Mouse (Mus musculus): ENCODE data around the gene Cenpi. TPM values are rescaled to one million over a fixed set of nuclear protein-coding genes. Genes with fewer than 3 reads are reported as not detected.
A peak's percentile ranks its signal among the peaks of the same experiment; 100 is the strongest.

The Cenpi gene
- total RNA-seq, 2 experiments from 2014 or later, result 15.7 to 17.1 TPM

DNA sequence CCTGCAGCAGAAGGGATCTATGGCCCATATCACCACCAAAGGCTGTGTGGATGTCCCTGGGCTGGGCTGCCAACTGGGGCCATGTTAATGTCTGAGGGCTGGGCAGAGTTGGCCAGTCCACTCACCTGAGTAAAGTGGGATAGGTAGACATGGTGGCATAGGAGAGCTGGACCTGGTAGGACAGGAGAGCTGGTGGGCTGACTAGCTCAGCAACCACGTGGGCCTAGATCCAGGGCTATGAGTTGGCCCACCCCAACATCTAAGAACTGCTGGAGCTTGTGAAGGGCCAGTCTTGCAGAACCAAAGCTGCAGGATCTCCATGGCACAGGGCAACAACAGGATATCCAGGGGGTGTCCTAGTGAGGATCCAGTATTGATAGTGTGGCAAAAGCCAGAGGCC is 57.5 kb downstream of the Cenpi start:
- no peak for DNase-seq

DNA sequence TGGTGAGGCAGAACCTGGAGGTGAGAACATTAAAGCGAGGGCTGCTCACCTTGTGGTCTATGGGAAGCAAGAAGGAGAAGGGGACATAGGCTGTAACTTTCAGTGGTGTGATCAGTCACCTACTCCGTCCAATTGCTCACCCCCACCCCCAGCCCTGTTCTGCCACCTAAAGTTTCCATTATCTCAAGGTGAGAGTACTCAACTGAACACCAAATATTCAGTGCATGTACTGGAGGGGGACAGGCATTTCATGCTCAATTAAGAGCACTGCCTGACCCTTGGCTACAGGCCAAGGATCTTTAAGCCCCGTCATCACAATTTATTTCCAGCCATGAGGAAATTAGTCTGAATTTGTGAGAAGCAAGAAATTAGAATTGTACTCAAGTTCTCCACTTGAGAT is 58.7 kb downstream of the Cenpi start:
- DNase-seq, result no peak

DNA sequence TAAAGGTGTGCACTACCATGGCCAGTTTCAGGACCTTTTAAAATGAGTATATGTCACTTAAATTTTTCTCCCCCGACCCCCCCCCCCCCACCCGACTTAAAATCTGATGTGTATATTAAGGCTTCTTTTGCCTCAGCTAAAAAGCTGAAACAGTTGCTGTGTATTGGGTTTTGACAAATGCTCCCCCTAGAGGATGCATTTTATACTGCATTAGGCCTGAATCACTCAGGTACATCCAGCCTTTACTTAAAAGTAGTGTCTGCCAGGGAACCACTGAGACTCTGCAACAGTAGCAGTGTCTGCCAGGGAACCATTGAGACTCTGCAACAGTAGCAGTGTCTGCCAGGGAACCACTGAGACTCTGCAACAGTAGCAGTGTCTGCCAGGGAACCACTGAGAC is 63.4 kb downstream of the Cenpi start:
- DNase-seq, result no peak

DNA sequence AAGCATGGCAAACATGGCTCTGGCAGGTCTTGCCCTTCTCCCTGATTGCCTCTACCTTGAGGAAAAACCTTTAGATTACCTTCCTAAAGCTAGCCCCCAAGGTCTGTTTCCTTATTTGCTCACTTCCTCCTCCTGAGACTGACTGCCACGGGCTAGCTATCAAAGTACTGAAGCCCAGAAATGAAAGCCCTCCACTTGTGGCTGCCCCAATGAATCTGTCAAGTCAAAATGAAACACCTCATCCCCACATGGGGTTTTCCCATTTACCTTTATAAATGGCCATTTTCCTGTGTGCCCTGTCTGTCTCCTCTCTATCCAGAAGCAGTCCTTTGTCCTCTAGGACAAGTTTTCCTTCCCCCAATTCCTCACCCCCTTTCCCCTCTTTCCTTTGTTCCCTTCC is 66.3 kb downstream of the Cenpi start:
- no peak for DNase-seq

DNA sequence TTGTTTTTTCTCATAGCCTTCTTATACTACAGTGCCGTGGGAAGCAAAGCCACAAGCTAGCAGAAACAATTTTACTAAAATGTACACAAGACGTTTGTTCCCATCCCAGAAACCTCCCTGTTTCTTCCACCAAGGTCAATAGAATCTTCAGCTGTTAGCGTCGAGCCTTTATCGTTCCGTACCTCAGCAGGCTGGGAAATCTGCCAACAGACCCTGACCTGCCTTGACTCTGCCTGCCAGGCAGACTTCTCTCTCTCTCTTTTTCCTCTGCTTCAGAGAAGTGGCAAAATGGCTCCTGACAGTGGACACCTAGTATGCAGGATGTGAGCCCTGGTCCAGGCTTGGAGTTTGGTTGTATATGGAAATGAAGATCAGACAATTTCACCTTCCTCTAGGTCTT is 77.0 kb downstream of the Cenpi start:
- DNase-seq, result no peak

DNA sequence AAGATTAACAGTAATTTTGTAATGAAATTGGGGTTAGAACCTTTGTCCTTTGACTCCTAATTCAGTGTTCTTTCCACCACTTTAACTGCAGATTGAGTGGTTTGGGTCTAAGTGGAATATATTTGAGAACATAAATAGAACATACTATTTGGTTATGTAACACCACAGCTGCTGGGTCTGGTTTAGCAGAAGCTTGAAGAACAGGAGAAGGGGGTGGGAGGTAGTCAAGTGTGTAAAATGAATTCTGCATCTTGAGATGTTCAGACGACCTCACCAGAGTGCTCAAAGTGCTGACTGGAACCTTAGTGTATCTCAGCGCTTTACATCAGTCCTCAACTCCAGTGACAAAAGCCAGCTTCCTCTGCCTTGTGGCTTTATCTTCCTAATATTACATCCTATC is 91.1 kb downstream of the Cenpi start:
- DNase-seq, result no peak

DNA sequence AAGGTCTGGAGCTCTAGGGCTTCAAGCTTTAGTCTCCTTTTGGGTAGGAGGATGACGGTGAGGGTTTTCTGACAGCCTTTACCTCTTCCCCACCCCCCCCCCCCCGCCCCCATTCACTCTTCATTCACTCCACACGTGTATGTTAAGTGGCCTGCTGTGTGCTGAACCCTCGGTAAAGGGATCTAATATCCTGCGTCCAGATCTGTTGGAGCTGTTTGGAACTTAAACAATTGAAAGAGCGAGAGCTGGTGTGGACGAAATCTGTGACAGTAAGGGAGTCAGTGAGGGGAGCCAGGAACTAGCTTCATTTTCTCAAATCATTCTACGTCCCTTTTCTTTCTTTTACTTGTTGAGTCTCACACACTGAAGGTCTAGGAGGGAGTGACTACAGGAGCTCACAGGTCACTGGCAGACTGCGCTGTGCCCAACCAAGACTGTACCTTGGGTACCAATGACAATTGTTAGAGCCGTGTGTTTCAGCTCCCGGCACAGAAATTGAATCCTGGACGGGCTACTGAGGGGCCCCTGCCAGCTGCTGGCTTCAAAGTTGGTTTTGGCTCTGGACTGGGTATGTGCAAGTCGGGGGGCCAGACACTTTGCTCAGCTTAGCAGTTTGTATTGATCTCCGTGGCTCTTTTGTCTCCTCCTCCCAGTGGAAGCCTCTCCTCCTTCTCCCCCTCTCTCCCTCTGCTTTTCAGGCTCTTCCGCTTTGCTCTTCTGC is 96.1 kb downstream of the Cenpi start, which contains the start of gene Drp2:
TSS of gene Drp2 (plus strand) at position 689 of the 721 bp plus-strand sequence.
- no peak for DNase-seq

DNA sequence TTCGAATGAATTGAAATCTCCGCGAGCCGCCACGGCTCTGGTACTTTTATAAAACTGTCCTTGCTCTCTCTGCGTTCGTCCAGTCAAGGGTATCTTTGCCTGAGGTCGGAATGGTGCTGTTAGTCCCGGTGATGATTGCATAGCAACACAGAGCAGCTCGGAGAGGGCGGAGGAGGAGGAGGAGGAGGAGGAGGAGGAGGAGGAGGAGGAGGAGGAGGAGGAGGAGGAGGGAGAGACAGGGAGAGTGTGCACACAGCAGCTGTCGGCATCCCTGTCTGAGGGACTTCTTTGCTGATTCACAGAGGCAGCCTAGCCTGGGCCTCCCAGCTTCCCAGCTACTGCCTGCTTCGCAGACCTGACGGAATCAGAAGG is 96.7 kb downstream of the Cenpi start:
- peak; percentile 4 for DNase-seq

DNA sequence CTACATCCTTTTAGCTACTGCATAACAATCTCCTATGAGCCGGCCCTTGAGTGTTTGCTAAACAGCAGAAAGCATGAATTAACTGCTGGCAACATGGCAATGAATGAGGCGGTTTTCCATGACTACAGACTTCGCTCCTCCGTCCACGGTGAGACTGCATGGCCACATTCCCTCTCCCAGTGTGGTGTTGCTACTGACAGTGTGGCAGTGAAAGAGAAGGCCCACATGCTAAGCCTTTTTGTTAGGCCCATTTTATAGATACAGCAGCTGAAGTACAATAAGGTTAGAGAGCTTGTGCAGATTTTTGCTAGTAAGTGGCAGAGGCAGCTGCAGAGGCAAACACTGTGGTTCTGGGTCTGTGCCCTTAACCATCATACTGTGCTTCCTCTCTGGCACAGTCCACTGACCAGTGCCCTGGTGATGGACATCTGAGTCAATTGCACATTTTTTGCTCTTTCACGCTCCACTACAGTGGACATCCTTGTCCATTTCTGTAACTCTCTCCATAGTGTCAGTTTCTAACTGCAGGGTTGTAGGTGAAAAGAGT is 101.5 kb downstream of the Cenpi start:
- DNase-seq, result no peak

DNA sequence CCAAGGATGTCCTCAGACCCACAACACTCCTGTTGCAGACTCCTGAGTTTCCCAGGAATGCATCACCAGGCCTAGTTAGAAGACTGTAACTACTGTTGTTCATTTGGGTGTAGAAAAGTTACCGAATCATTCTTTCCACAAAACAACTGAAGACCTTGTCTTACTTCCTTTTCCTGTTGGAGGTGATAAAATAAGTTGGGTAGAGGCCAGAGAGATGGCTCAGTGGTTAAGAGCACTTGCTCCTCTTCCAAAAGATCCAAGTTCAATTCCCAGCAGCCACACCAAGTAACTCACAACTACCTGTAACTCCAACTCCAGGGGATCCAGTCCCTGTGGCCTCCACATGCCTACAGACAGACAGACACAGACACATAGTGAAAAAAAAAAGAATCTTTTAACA is 104.2 kb downstream of the Cenpi start:
- no peak for DNase-seq

Other genes starting within 250 kb of the Cenpi start
- gene Cstf2, start 248.9 kb upstream of the Cenpi start, total RNA-seq (2021), result 10 to 100 TPM; 28.7 to 29.2 TPM
- gene Xkrx, start 146.0 kb upstream of the Cenpi start, total RNA-seq (2021), result 1 to 10 TPM in 1 of 2 experiments, under 1 TPM in 1; 0.83 to 1.4 TPM
- gene Arl13a, start 120.6 kb upstream of the Cenpi start, total RNA-seq (2021), result not detected
- under 1 TPM in 1 of 2 experiments, not detected in 1; 0.88 TPM for gene Nox1, start 86.1 kb upstream of the Cenpi start, total RNA-seq (2021)
- gene Trmt2b, start 31.1 kb upstream of the Cenpi start, total RNA-seq (2021), result 10 to 100 TPM; 43.0 to 51.6 TPM
- gene Tmem35a, start 12.9 kb upstream of the Cenpi start, total RNA-seq (2021), result 10 to 100 TPM; 15.5 to 17.0 TPM
- gene Drp2, start 96.5 kb downstream of the Cenpi start, total RNA-seq (2021), result under 1 TPM; 0.45 to 0.74 TPM
- not detected for gene Taf7l, start 168.4 kb downstream of the Cenpi start, total RNA-seq (2021)
- 10 to 100 TPM; 31.1 to 35.9 TPM for gene Timm8a1, start 233.8 kb downstream of the Cenpi start, total RNA-seq (2021)

All from heart, postnatal 4 days (tissue).